In genomic region chr10:80330888-80331287, GRCm38 (mm10) we compare ENCODE assay signal across 10 mouse cellular contexts. TPM values are rescaled to one million over a fixed set of nuclear protein-coding genes. Genes with fewer than 3 reads are reported as not detected.
DNase-seq lines count a peak whose midpoint lies in the region; ATAC-seq lines count a peak whose summit lies in the region.
"Had no signal": no experiment of that assay in that cellular context is flagged by ENCODE, and none has a peak within 500 bp of the region (broad histone marks: within the 10 kb centered on the region; RNA-seq: fewer than 3 reads in every experiment).

No protein-coding gene starts in this region.

- peaks cover 15% of the 10 kb centered on the region for H3K4me1 ChIP-seq in midbrain, embryonic 12.5 days
- peaks cover 14% of the 10 kb centered on the region for H3K4me1 ChIP-seq in midbrain, embryonic 14.5 days (ENCODE audit: control insufficient read depth, insufficient read depth, low read length)
- H3K4me1 ChIP-seq in liver, embryonic 11.5 days (replicated peaks; ENCODE audit: control insufficient read depth, insufficient read depth, low read length): peaks cover 43% of the 10 kb centered on the region

- no peak overlapping the region for H3K27ac ChIP-seq in midbrain, embryonic 12.5 days (replicated peaks)
- H3K27ac ChIP-seq in midbrain, embryonic 14.5 days (replicated peaks; ENCODE audit: low read depth, low read length): no peak overlapping the region
- peak overlapping the region; percentile 95 for H3K27ac ChIP-seq in liver, embryonic 11.5 days (ENCODE audit: low read depth, low read length)

- ATAC-seq in midbrain, embryonic 12.5 days (ENCODE audit: low FRiP score, low read depth): no peak
- no peak for ATAC-seq in midbrain, embryonic 14.5 days (ENCODE audit: low FRiP score, low TSS enrichment)
- no peak for ATAC-seq in liver, embryonic 11.5 days (replicated peaks; ENCODE audit: low FRiP score)
- no peak for ATAC-seq in cerebellum, adult (ENCODE audit: insufficient number of reproducible peaks, low FRiP score, low TSS enrichment)

- intact Hi-C loops in left cerebral cortex, postnatal 36 days (cut with DNase I): no loop called here

- no peaks in the 10 kb centered on the region for H3K36me3 ChIP-seq in midbrain, embryonic 12.5 days
- H3K36me3 ChIP-seq in midbrain, embryonic 14.5 days (ENCODE audit: control insufficient read depth, insufficient read depth, low read length): no peaks in the 10 kb centered on the region
- H3K36me3 ChIP-seq in liver, embryonic 11.5 days (ENCODE audit: control insufficient read depth, insufficient read depth, low read length): peaks cover 12% of the 10 kb centered on the region; the same call in 1 of the 2 replicates

- peak overlapping the region; percentile 88; the same call in 1 of the 2 replicates for H3K4me2 ChIP-seq in midbrain, embryonic 12.5 days (replicated peaks)
- no peak overlapping the region for H3K4me2 ChIP-seq in midbrain, embryonic 14.5 days (ENCODE audit: low read length)
- peak overlapping the region; percentile 99 for H3K4me2 ChIP-seq in liver, embryonic 11.5 days

- no peak overlapping the region; the same call in 1 of the 2 replicates for H3K9ac ChIP-seq in midbrain, embryonic 12.5 days (replicated peaks)
- no peak overlapping the region for H3K9ac ChIP-seq in midbrain, embryonic 14.5 days (replicated peaks; ENCODE audit: low read length)
- peak overlapping the region; percentile 81 for H3K9ac ChIP-seq in liver, embryonic 11.5 days (ENCODE audit: low read depth, low read length)

- no peaks in the 10 kb centered on the region for H3K9me3 ChIP-seq in midbrain, embryonic 12.5 days
- H3K9me3 ChIP-seq in midbrain, embryonic 14.5 days (ENCODE audit: control insufficient read depth, low read length): no peaks in the 10 kb centered on the region
- H3K9me3 ChIP-seq in liver, embryonic 11.5 days (ENCODE audit: control insufficient read depth, low read length): no peaks in the 10 kb centered on the region

- peaks cover 41% of the 10 kb centered on the region for H3K27me3 ChIP-seq in midbrain, embryonic 12.5 days
- H3K27me3 ChIP-seq in midbrain, embryonic 14.5 days (ENCODE audit: control insufficient read depth, insufficient read depth, low read length): 0 out of 2 replicates have a peak, but pooled peaks cover 3% of the 10 kb centered on the region
- peaks cover under 1% of the 10 kb centered on the region for H3K27me3 ChIP-seq in liver, embryonic 11.5 days (replicated peaks; ENCODE audit: control insufficient read depth, insufficient read depth, low read length)

- peak; percentile 66 for DNase-seq in cerebellum, adult 9-11 months
- DNase-seq in cerebellum, postnatal 25 days: no peak
- DNase-seq in midbrain, embryonic 14.5 days: no peak
- no peak for DNase-seq in liver, embryonic 11.5 days (ENCODE audit: low spot score)
- DNase-seq in left cerebral cortex, postnatal 36 days (ENCODE audit: low spot score in 2 of 2): no peak
- DNase-seq in frontal cortex, postnatal 25 days (ENCODE audit: low spot score in 2 of 2): no peak
- DNase-seq: left cerebral cortex, postnatal 4 days; right cerebral cortex, adult 18-20 months had no signal

- 64% methylated on average over 2 of the region's 2 CpGs for WGBS in midbrain, embryonic 12.5 days
- 67% methylated on average over 2 of the region's 2 CpGs for WGBS in midbrain, embryonic 14.5 days
- 75% methylated on average over 2 of the region's 2 CpGs for WGBS in liver, embryonic 11.5 days

- no peak overlapping the region for H3K4me3 ChIP-seq in midbrain, embryonic 12.5 days
- no peak overlapping the region for H3K4me3 ChIP-seq in midbrain, embryonic 14.5 days (replicated peaks; ENCODE audit: low read depth, low read length)
- H3K4me3 ChIP-seq in liver, embryonic 11.5 days (ENCODE audit: low read depth, low read length): peak overlapping the region; percentile 72

RNA-seq across cellular contexts. Expression of gene Reep6, which starts 1.1 kb away (rescaled TPM):
- polyA plus RNA-seq in midbrain, embryonic 12.5 days (2016; fragmentation: Nextera tagmentation; extraction: Ambion mirVana): 3.1 and 4.3 TPM in 2 replicates
- 5.3 and 7.3 TPM in 2 replicates for polyA plus RNA-seq in midbrain, embryonic 14.5 days (2014; fragmentation: Nextera tagmentation; extraction: Ambion mirVana)
- polyA plus RNA-seq in liver, embryonic 11.5 days (2014; fragmentation: Nextera tagmentation; extraction: Ambion mirVana): 74.3 and 76.1 TPM in 2 replicates
- total RNA-seq in left cerebral cortex, postnatal 36 days (2021): 10 to 100 TPM; 10.6 to 11.5 TPM

RNA-seq across cellular contexts. Expression of gene Pcsk4, which starts 1.6 kb away (rescaled TPM):
- polyA plus RNA-seq in midbrain, embryonic 12.5 days (2016; fragmentation: Nextera tagmentation; extraction: Ambion mirVana): 2.4 and 3.7 TPM in 2 replicates
- polyA plus RNA-seq in midbrain, embryonic 14.5 days (2014; fragmentation: Nextera tagmentation; extraction: Ambion mirVana): 2.5 and 3.5 TPM in 2 replicates
- 12.6 and 12.8 TPM in 2 replicates for polyA plus RNA-seq in liver, embryonic 11.5 days (2014; fragmentation: Nextera tagmentation; extraction: Ambion mirVana)
- 1 to 10 TPM; 4.9 to 6.2 TPM for total RNA-seq in left cerebral cortex, postnatal 36 days (2021)

RNA-seq across cellular contexts. Expression of gene 2310011J03Rik, which starts 10.6 kb away (rescaled TPM):
- 36.2 and 44.5 TPM in 2 replicates for polyA plus RNA-seq in midbrain, embryonic 12.5 days (2016; fragmentation: Nextera tagmentation; extraction: Ambion mirVana)
- polyA plus RNA-seq in midbrain, embryonic 14.5 days (2014; fragmentation: Nextera tagmentation; extraction: Ambion mirVana): 20.4 and 21.6 TPM in 2 replicates
- polyA plus RNA-seq in liver, embryonic 11.5 days (2014; fragmentation: Nextera tagmentation; extraction: Ambion mirVana): 46.2 and 47.8 TPM in 2 replicates
- 10 to 100 TPM; 26.6 to 30.1 TPM for total RNA-seq in left cerebral cortex, postnatal 36 days (2021)

RNA-seq across cellular contexts. Expression of gene Adamtsl5, which starts 17.3 kb away (rescaled TPM):
- polyA plus RNA-seq in midbrain, embryonic 12.5 days (2016; fragmentation: Nextera tagmentation; extraction: Ambion mirVana): 0.38 and 0.79 TPM in 2 replicates
- 0.26 TPM in 1 of 2 replicates, not detected in the other for polyA plus RNA-seq in midbrain, embryonic 14.5 days (2014; fragmentation: Nextera tagmentation; extraction: Ambion mirVana)
- polyA plus RNA-seq in liver, embryonic 11.5 days (2014; fragmentation: Nextera tagmentation; extraction: Ambion mirVana): 1.6 and 2.6 TPM in 2 replicates
- total RNA-seq in left cerebral cortex, postnatal 36 days (2021): 10 to 100 TPM in 1 of 2 experiments, 1 to 10 TPM in 1; 7.5 to 10.0 TPM

RNA-seq across cellular contexts. Expression of gene Plk5, which starts 25.4 kb away (rescaled TPM):
- polyA plus RNA-seq in midbrain, embryonic 12.5 days (2016; fragmentation: Nextera tagmentation; extraction: Ambion mirVana): 0.31 and 0.52 TPM in 2 replicates
- 2.9 and 3.2 TPM in 2 replicates for polyA plus RNA-seq in midbrain, embryonic 14.5 days (2014; fragmentation: Nextera tagmentation; extraction: Ambion mirVana)
- 0.25 TPM in 2 replicates for polyA plus RNA-seq in liver, embryonic 11.5 days (2014; fragmentation: Nextera tagmentation; extraction: Ambion mirVana)
- total RNA-seq in left cerebral cortex, postnatal 36 days (2021): 10 to 100 TPM; 16.9 to 33.1 TPM
